Mouse (Mus musculus): Measurements from ENCODE around the gene Chaf1a. TPM values are rescaled to one million over a fixed set of nuclear protein-coding genes. Genes with fewer than 3 reads are reported as not detected.

The Chaf1a gene
- polyA plus RNA-seq, 1 experiment: 39.9 TPM

DNA sequence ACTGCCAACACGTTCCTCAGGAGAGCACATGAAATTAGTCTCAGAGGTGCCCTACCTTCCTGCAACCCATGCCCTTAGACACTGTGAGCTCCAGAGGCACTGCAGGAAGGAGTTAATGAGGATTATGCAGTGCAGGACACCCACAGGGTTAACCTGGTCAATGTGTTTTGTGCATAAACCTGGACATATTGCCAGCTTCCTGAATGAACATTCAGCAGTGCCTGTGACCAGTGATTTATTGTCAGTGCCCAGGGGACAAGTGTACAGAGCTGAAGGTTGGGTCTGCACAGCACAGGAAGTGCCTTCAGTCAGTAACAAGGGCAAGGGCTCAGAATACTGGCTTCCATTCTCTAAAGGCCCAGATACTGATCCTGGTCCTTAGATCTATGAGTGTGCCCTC lies 13.4 kb upstream of the Chaf1a start:
- Histone ChIP-seq H3K79me3 (ENCODE audit: low read depth) (peaks cover 77% of the 10 kb centered on the region), H3K4me3 (ENCODE audit: insufficient read depth, poor library complexity, severe bottlenecking) (no peak overlapping the region), H3K36me3 (ENCODE audit: control insufficient read depth, insufficient read depth) (peaks cover 33% of the 10 kb centered on the region), H3K79me2 (ENCODE audit: control insufficient read depth, insufficient read depth) (peaks cover 96% of the 10 kb centered on the region), H3ac (ENCODE audit: control insufficient read depth, insufficient read length, low read depth) (no peak overlapping the region), H3K27me3 (ENCODE audit: control insufficient read depth, insufficient read depth, insufficient read length) (no peaks in the 10 kb centered on the region)
- TF ChIP-seq USF1 (IDR thresholded peaks at IDR 0.05; ENCODE audit: low read depth) (no peak), MYOD1 (IDR thresholded peaks at IDR 0.05; ENCODE audit: control insufficient read depth, insufficient read length, low read depth) (no peak), MYOG (IDR thresholded peaks at IDR 0.05; ENCODE audit: control insufficient read depth, extremely low read depth, insufficient read length) (no peak), CEBPB (IDR thresholded peaks at IDR 0.05; ENCODE audit: low read depth) (no peak), CTCF (IDR thresholded peaks at IDR 0.05; ENCODE audit: control insufficient read depth, insufficient read depth, insufficient read length) (no peak), FOSL1 (IDR thresholded peaks at IDR 0.05; ENCODE audit: insufficient read depth, low read length, poor library complexity, severe bottlenecking) (no peak)

DNA sequence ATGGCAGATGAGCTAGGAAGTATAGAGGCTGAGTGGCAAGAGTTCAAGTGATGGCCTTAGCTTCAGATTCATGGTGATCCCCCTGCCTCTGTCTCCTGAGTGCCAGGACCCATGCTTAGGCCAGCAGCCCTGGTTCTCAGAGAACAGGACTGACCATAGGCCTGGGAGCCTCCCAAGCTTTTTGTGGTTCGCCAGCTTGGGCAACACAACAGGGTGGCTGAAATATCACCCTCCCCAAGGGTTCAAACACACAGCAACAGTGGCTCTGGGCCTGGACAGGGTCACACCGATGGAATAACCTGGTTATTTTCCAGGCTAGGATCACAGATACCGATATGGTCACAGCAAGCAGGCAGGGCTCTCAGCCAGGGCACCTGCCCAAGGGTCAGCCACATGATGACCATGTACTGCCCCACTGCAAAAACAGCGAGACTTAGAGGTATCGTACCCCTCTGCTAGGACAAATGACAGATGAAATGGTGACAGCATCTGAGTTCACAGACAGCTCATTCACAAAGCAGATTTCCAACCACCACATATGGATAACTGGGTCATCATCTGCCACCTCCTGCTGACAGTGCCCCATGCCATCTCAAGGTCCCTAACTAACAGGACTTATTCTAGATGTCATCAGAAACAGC lies 12.3 kb upstream of the Chaf1a start:
- no peak overlapping the region for H3ac ChIP-seq (ENCODE audit: control insufficient read depth, insufficient read length, low read depth)
- H3K27me3 ChIP-seq (ENCODE audit: control insufficient read depth, insufficient read depth, insufficient read length): no peaks in the 10 kb centered on the region
- peaks cover 78% of the 10 kb centered on the region for H3K79me3 ChIP-seq (ENCODE audit: low read depth)
- peaks cover 96% of the 10 kb centered on the region for H3K79me2 ChIP-seq (ENCODE audit: control insufficient read depth, insufficient read depth)
- peaks cover 35% of the 10 kb centered on the region for H3K36me3 ChIP-seq (ENCODE audit: control insufficient read depth, insufficient read depth)
- no peak for TF ChIP-seq MYOG (IDR thresholded peaks at IDR 0.05; ENCODE audit: control insufficient read depth, extremely low read depth, insufficient read length)
- TF ChIP-seq MYOD1 (IDR thresholded peaks at IDR 0.05; ENCODE audit: control insufficient read depth, insufficient read length, low read depth): no peak
- no peak for TF ChIP-seq CEBPB (IDR thresholded peaks at IDR 0.05; ENCODE audit: low read depth)
- TF ChIP-seq FOSL1 (IDR thresholded peaks at IDR 0.05; ENCODE audit: insufficient read depth, low read length, poor library complexity, severe bottlenecking): no peak
- no peak overlapping the region for H3K4me3 ChIP-seq (ENCODE audit: insufficient read depth, poor library complexity, severe bottlenecking)

DNA sequence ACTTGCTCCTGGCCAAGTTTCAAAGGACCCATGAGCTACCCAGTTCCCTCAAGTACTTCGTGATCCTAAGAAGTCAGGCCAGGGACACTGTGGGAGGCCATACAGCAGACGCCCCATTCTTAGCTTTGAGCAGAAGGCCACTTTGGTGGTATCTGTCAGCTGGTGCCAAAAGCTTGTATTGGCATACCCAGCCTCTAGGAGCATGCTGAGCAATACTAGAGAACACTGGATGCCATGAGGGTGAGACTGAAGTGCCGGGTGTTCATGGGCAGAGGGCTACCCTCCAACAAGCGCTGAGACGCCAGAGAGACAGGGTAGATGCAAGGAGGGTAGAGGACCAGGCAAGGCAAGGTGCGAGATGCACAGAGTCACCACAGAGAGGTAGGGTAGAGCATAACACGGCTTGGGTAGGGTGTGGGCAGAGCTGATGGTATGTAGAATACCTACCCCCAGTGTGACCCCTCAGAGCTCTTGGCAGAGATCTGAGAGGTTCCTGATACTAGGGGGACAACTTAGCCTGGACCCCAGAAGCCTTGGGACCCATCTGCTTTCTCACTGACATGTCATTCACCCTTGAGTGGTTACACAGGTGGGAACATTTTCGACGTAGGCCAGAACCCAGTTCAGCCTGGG lies 9.9 kb upstream of the Chaf1a start:
- Histone ChIP-seq H3K4me3 (ENCODE audit: insufficient read depth, poor library complexity, severe bottlenecking) (no peak overlapping the region), H3K36me3 (ENCODE audit: control insufficient read depth, insufficient read depth) (peaks cover 34% of the 10 kb centered on the region), H3K79me2 (ENCODE audit: control insufficient read depth, insufficient read depth) (peaks cover 96% of the 10 kb centered on the region), H3ac (ENCODE audit: control insufficient read depth, insufficient read length, low read depth) (peak overlapping the region; percentile 15), H3K79me3 (ENCODE audit: low read depth) (peaks cover 77% of the 10 kb centered on the region), H3K27me3 (ENCODE audit: control insufficient read depth, insufficient read depth, insufficient read length) (no peaks in the 10 kb centered on the region)
- no peak for TF ChIP-seq CEBPB (IDR thresholded peaks at IDR 0.05; ENCODE audit: low read depth)
- no peak for TF ChIP-seq FOSL1 (IDR thresholded peaks at IDR 0.05; ENCODE audit: insufficient read depth, low read length, poor library complexity, severe bottlenecking)
- TF ChIP-seq MYOG (IDR thresholded peaks at IDR 0.05; ENCODE audit: control insufficient read depth, extremely low read depth, insufficient read length): no peak
- TF ChIP-seq MYOD1 (IDR thresholded peaks at IDR 0.05; ENCODE audit: control insufficient read depth, insufficient read length, low read depth): no peak
- TF ChIP-seq MAX (IDR thresholded peaks at IDR 0.05): no peak
- TF ChIP-seq USF1 (IDR thresholded peaks at IDR 0.05; ENCODE audit: low read depth): no peak
- TF ChIP-seq CTCF (IDR thresholded peaks at IDR 0.05; ENCODE audit: control insufficient read depth, insufficient read depth, insufficient read length): no peak

DNA sequence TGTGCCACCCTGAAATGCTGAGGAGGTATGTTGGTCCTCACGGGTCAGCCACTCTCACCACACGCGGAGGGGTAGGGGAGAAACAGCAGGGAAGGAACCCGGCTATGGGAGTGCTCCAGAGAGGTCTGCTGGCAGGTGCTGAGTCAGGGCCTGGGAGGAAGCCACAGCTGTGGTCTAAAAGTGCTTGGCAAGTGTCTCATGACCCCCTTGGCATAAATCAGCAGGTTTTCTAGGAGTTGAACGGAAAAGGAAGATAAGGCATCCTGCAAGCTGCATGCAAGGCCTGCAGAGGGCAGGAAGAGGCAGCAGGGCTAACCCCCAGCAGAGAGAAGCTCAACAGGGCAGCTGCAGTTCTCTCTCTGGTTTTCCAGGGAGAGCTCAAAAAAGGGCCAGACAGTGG lies 9.3 kb upstream of the Chaf1a start:
- Histone ChIP-seq H3K79me3 (ENCODE audit: low read depth) (peaks cover 78% of the 10 kb centered on the region), H3ac (ENCODE audit: control insufficient read depth, insufficient read length, low read depth) (peak overlapping the region; percentile 15), H3K79me2 (ENCODE audit: control insufficient read depth, insufficient read depth) (peaks cover 96% of the 10 kb centered on the region), H3K36me3 (ENCODE audit: control insufficient read depth, insufficient read depth) (peaks cover 34% of the 10 kb centered on the region), H3K27me3 (ENCODE audit: control insufficient read depth, insufficient read depth, insufficient read length) (no peaks in the 10 kb centered on the region), H3K4me3 (ENCODE audit: insufficient read depth, poor library complexity, severe bottlenecking) (no peak overlapping the region)
- TF ChIP-seq MYOG (IDR thresholded peaks at IDR 0.05; ENCODE audit: control insufficient read depth, extremely low read depth, insufficient read length): no peak
- TF ChIP-seq FOSL1 (IDR thresholded peaks at IDR 0.05; ENCODE audit: insufficient read depth, low read length, poor library complexity, severe bottlenecking): no peak
- no peak for TF ChIP-seq MAX (IDR thresholded peaks at IDR 0.05)
- TF ChIP-seq CTCF (IDR thresholded peaks at IDR 0.05; ENCODE audit: control insufficient read depth, insufficient read depth, insufficient read length): peak; percentile 2
- TF ChIP-seq CEBPB (IDR thresholded peaks at IDR 0.05; ENCODE audit: low read depth): no peak
- no peak for TF ChIP-seq USF1 (IDR thresholded peaks at IDR 0.05; ENCODE audit: low read depth)
- TF ChIP-seq MYOD1 (IDR thresholded peaks at IDR 0.05; ENCODE audit: control insufficient read depth, insufficient read length, low read depth): peak; percentile 46

DNA sequence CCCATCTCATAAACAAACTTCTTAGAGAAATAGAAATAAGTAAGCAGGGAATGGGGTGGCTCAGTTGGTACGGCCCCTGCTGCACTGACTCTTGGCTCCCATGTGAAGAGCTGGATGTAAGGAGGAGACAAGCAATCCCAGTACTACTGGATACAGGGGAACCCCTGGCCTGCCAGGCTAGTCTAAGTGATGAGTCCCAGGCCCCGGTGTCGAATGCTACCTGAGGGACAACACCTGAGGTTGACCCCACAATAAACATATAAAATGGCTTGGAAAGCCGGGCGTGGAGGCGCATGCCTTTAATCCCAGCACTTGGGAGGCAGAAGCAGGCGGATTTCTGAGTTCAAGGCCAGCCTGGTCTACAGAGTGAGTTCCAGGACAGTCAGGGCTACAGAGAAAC lies 8.8 kb upstream of the Chaf1a start:
- TF ChIP-seq USF1 (IDR thresholded peaks at IDR 0.05; ENCODE audit: low read depth) (no peak), FOSL1 (IDR thresholded peaks at IDR 0.05; ENCODE audit: insufficient read depth, low read length, poor library complexity, severe bottlenecking) (no peak), MAX (IDR thresholded peaks at IDR 0.05) (no peak), CEBPB (IDR thresholded peaks at IDR 0.05; ENCODE audit: low read depth) (no peak), MYOD1 (IDR thresholded peaks at IDR 0.05; ENCODE audit: control insufficient read depth, insufficient read length, low read depth) (no peak), MYOG (IDR thresholded peaks at IDR 0.05; ENCODE audit: control insufficient read depth, extremely low read depth, insufficient read length) (no peak), CTCF (IDR thresholded peaks at IDR 0.05; ENCODE audit: control insufficient read depth, insufficient read depth, insufficient read length) (no peak)
- Histone ChIP-seq H3K36me3 (ENCODE audit: control insufficient read depth, insufficient read depth) (peaks cover 34% of the 10 kb centered on the region), H3ac (ENCODE audit: control insufficient read depth, insufficient read length, low read depth) (no peak overlapping the region)

More for the DNA sequence above, 8.8 kb upstream of the Chaf1a start:
- Histone ChIP-seq H3K27me3 (ENCODE audit: control insufficient read depth, insufficient read depth, insufficient read length) (no peaks in the 10 kb centered on the region), H3K79me3 (ENCODE audit: low read depth) (peaks cover 78% of the 10 kb centered on the region), H3K79me2 (ENCODE audit: control insufficient read depth, insufficient read depth) (peaks cover 99% of the 10 kb centered on the region), H3K4me3 (ENCODE audit: insufficient read depth, poor library complexity, severe bottlenecking) (no peak overlapping the region)

All from C2C12 (cell line).